Mouse (Mus musculus) erythroid progenitor cell, adult 5-6 weeks (primary cell): ENCODE data around the gene Nr0b2. TPM values are rescaled to one million over a fixed set of nuclear protein-coding genes. Genes with fewer than 3 reads are reported as not detected.
A peak's percentile ranks its signal among the peaks of the same experiment; 100 is the strongest.
"Not testable (repeated sequence)": the region's sequence is repeated elsewhere in the genome, so short reads cannot be mapped to it uniquely, and the experiment has no call there.

Source experiments
- ATAC-seq: replicated peaks from 2 replicates; pipeline ENCODE4 v1.8.0; 2016; ENCODE audit warnings: moderate number of reproducible peaks, mild to moderate bottlenecking, moderate TSS enrichment, inconsistent platforms; ENCODE audit not compliant: poor library complexity, low FRiP score, severe bottlenecking
- total RNA-seq, 2 experiments: library from RNA; stranded (forward) in 1 of 2; stranded (reverse) in 1 of 2; fragments of 150-400 nt in 1 of 2; fragments of 186-747, 209-891 nt in 1 of 2; gene quantifications; 2 replicates each; pipeline versions ENCODE4 v1.2.3 to v1.2.4; 2015 to 2017; ENCODE audit warnings: low replicate concordance in 2 of 2

Nr0b2 gene
- total RNA-seq (2015; ENCODE audit: low replicate concordance), result not detected in 2 replicates
- not detected in 2 replicates for total RNA-seq (2017; ENCODE audit: low replicate concordance)

DNA sequence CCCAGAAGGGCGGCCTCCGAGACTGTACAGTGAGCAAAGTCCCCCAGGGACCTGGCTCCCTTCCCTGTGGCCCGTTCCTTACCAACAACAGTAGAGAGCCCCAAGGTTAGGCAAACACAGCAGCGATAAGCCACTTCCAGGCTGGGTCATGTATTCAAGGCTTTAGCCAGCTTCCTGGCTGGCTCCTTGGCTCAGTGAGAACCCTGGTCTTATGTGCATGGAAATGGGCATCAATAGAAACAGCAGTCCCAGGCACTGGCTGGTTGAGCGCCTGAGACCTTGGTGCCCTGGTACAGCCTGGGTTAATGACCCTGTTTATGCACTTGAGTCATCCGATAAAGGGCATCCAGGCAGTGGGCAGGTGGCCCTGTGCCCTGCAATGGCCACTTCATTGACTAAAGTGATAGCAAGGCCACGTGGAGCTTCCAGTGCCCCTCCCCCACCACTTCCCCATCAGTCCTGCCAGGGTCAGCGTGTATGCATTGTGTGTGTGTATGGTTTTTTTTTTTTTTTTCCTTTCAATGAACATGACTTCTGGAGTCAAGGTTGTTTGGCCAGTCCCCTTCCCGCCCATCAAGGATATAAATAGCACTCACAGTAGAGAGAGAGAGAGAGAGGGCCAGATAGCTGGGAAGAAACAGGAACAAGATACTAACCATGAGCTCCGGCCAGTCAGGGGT is at the start of gene Nr0b2:
Nr0b2 (plus strand) TSS at position 609 of the 680 bp plus-strand sequence.
- ATAC-seq, result no peak

GRCm38 (mm10) chr4:133504300-133504699 is 48.9 kb upstream of the Nr0b2 start:
- ATAC-seq, result no peak

DNA sequence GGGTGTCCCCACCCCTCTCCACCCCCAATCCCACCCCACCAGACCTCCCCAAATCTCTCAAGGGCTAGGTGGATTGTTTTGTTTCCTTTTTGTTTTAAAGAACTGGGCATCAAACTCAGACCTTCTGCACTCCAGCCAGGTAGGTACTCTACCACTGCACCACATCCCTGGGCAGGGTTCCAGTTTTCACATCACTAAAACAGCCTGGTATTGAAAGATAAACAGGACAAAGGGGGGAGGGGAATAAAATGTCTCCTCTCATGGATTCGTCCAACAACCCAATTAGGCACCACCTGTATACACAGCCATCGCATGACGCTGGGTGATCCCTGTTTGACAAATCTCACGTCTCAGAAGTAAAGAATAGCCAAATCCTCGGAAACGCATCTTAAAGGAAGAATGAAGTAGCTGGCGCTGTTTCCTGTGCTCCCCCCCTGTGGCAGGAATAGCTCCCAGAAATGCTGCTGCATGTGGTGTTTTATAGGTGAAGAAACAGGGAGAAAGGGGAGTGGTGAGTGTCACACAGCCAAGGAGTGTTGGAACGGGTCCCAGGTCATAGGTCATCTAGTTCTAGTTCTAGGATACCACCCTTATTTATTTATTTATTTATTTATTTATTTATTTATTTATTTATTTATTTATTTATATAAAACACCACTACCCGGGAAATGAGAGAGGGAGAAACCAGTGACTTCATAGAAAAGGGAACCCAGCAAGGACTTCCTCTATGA is 48.3 kb upstream of the Nr0b2 start:
- no peak for ATAC-seq

GRCm38 (mm10) chr4:133506573-133506972 is 46.6 kb upstream of the Nr0b2 start:
- no peak for ATAC-seq

- ATAC-seq, result no peak
These were observed 44.2 kb upstream of the Nr0b2 start for GRCm38 (mm10) chr4:133508990-133509389.

DNA sequence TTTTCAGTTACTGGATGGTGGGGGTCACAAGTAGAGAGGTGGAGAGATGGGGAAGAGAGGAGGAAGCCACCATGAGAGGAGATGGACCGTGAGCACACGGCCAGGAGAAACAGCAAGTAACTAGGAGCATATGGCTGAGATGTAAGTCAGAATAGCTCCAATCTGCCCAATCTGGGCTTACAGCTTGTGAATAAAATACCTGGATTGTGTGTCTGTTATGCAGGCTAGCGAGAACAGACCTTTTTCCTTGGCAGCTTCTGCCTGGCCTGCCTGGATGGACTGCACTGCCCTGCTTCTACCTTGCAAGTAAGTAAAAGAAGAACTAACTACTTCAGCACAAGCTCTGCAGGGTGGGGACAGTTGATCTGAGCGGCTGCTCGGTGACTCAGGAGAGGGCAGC is 42.1 kb upstream of the Nr0b2 start:
- ATAC-seq, result no peak

GRCm38 (mm10) chr4:133512511-133512910 is 40.7 kb upstream of the Nr0b2 start:
- ATAC-seq, result not testable (repeated sequence)

GRCm38 (mm10) chr4:133512972-133513371 is 40.2 kb upstream of the Nr0b2 start:
- ATAC-seq, result peak; percentile 81

DNA sequence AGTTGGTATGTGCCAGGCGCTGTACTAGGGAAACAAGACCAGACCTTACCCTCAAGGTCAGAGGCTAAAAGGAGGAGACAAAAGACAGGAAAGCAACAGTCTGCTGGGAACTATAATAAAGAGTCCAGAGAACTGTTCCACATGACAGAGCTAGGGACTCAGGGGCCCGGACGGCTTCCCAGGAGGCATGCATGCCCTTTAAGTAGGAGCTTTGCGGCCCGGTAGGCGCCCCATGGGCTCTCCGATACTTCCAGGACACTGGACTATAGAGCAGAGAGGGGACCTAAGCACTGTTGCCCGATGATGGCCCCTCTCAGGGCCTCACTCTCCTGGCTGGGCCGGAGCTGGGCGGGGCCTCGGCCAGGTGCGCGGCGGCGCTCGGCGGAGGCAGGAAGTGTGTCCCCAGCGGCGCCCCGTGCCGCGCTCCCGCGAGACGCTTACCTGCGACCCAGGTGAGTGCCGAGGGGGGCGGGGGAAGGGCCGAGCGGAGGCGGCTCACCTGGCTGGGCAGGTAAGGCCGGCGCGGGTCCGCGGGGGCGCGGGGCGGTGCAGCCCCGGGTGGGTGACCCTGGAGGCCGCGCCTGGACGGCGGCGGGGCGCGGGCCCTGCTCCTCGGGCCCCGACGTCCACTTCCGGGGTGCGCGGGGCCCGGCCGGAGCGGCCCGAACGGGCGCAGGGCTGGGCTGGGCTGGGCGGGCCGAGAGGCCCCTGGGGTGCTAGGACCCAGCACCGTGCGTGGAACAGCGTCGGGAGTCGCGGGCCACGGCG is 34.4 kb upstream of the Nr0b2 start, which contains the start of gene Kdf1:
Kdf1 (plus strand) TSS at position 363 of the 768 bp plus-strand sequence.
- no peak for ATAC-seq

GRCm38 (mm10) chr4:133519369-133519665 is 33.9 kb upstream of the Nr0b2 start:
- no peak for ATAC-seq

GRCm38 (mm10) chr4:133521502-133521901 is 31.7 kb upstream of the Nr0b2 start:
- no peak for ATAC-seq

- no peak for ATAC-seq
These were observed 25.4 kb upstream of the Nr0b2 start for GRCm38 (mm10) chr4:133527788-133528187.

DNA sequence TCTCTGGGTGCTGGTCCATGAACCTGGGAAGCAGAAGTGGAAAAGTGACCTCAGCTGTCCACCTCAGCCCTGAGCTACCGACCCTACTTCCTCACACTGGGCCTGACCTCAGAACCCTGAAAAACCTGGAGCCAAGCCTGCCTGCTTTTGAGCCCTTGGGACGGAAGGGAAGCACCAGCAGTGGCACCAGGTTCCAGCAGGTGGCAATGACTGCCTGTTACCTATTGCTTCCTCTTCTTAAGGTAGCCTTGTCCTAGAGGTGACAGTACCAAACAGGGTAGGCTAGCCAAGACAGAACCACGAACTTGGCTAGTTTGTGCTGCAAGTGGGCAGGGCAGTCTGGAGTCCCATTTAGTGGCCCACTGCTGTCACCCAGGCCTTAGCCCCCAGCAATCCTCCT is 20.4 kb upstream of the Nr0b2 start:
- no peak for ATAC-seq

GRCm38 (mm10) chr4:133536081-133536480 is 17.1 kb upstream of the Nr0b2 start:
- no peak for ATAC-seq

DNA sequence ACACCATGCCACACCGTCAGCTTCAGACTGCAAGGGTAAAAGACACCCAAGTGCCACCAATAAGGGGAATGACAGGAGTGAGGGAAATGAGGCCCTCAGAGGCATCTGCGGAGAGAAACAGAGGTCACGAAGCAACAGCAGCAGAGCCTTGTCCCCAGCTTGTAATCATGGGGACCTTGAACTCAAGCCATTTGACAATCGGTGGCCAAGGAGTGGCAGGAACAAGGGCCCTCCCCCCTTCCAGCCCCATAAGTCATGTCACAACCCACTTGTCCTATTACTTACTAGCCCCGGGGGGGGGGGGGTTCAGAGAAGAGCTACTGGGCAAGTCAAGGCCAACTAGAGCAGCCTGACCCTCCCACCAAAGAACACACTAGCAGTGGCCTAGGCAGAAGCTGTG is 16.5 kb upstream of the Nr0b2 start:
- ATAC-seq, result no peak

GRCm38 (mm10) chr4:133545272-133546231 is 7.6 kb upstream of the Nr0b2 start, which contains the start of gene Nudc:
Nudc (minus strand) TSS chr4:133545996.
- ATAC-seq, result peak; percentile 100

DNA sequence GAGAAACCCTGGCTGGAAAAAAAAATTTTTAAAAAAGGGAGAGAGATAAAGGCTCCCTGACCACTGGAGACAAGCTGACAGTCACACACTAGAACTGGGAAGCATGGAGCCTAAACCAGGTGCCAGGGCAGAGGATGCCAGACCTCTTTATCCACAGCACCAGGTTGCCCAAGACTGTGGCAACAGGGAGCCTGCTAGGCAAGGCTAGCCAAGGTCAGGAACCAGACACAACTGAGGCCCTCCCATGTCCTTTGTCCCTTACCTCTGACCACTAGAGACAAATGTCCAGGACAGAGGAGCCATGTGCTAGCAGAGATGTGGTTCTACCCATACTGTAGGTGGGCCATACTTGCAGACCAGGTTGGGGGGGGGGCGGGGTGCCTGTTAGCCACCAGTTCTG is 1.1 kb upstream of the Nr0b2 start:
- no peak for ATAC-seq

GRCm38 (mm10) chr4:133553448-133554330 is 513 bp downstream of the Nr0b2 start:
- no peak for ATAC-seq
